Mouse (Mus musculus): ENCODE measurements at regions not wholly inside any gene's neighbourhood (a gene's known extent, or its start where the extent isn't known, plus 50 kb on each side); places are given as distances from the start of the nearest gene placed in this dataset.

DNA sequence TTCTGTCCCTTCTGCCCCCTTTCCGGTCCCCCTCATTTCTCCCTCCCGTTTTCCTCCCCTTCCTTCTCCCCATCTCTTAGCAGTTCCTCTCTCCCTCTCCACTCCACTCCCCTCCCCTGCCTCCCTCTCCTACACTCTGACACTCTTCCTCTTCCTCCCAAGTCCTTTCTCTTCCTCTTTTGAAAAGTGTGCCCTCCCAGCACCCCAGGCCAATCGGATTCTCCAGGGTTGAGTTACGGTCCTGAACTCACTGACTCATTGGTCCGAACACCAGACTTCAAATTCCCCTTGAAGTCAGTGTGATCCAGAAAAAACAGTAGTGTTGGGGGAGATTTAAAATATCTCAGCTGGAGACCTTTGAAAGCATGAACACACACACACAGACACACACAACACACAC is 109.1 kb downstream of the 2410131K14Rik start:
- DNase-seq = no peak

- no peak for DNase-seq
Observed at GRCm38 (mm10) chr5:118354871-118355270, 109.8 kb downstream of the 2410131K14Rik start.

- DNase-seq = no peak
Observed at GRCm38 (mm10) chr5:118355287-118355686, 110.3 kb downstream of the 2410131K14Rik start.

DNA sequence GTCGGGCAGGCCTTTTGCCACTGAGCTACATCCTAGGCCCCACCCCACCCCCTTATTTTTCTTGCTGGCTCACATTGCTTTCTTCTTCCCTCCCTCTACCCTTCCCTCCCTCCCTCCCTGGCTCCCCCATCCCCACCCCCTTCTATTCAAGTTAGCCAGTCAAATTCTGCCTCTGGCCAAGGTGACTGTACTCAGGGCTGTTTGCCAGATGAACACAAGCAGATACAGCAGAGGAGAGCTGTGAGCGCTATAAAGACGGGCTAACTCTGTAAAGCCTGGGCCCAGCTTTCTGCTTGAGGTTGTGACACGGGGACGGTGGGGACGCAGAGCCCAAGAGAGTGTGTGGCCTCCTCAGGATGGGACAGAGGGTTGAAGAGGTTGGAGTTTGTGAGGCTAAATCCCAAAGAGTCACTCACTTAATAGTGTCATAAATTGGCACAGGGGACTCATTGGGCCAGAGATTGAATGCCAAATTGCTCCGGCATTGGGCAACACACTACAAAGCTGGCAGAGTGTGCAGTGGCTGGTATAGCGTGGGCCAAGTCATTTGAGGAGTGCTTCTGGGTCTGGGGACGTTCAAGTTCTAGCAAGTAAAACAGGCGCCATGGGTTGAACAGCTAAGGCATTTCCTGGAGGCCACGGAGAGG is 110.8 kb downstream of the 2410131K14Rik start:
- no peak for DNase-seq

DNA sequence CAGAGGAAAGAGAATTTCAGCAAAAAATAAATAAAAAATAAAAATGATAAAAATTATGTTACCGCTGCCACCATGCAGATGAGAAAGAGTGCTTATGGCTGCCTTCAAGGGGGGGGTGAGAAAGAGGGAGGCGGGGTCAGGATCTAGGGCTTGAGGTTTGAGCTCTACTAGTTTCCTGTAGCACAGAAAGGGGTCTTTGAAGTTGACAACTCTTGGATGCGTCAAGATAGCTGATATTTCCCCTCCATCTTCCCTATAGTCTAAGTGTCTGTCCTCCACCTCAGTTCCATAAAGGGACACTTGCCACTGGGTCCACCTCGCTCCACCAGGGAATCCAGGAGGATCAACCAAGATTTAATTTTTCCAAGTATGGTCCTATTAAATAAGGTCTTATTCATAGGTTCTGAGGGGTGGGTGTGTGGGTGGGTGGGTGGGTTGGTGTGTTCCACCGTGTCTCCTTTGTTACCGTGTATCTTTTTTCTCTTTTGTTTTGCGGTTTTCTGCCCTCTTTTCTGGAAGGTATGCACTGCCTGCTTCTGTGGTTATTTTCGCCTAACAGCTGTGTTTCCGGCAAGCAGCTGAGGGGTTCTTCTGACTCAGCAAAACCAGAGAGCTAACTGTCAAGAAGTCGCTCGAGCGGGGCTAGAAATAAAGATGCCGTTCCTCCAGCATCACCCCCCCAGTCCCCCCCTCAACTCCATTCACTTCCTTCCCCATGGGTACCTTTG is 114.8 kb downstream of the 2410131K14Rik start:
- DNase-seq = no peak

GRCm38 (mm10) chr5:118360374-118361064 is 115.5 kb downstream of the 2410131K14Rik start:
- no peak for DNase-seq

DNA sequence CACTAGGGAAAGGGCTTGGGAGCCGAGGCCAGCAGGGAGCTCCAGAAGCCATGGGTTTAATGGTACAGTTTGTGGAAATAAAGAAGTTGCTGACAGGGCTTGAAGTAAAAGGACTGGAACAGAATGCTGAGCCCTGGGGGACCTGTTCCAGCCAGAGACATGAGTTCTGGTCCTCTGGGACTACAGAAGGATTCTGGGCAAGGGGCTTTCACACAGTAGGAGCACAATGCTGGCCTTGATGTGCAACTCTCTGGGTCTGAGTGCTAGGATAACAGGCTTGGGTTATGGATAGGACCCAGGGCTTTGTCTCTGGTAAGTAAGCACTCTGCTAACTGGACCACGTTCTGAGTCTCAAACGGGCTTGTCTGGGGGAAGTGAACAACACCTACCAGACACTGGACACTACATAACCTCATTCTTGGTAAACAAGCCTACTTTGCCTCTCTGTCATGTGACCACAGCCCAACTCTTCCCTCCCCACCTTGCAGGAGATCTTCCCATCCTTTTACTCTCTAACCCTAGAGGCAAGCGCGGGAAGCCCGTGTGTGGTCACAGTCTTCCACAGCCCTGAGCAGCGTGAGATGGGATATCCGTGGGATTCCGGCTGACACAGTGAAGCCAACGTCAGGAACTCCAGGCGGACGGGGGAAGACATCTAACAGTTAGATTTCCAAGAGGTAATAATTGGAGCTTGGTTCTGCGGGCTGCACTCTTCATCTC is 116.3 kb downstream of the 2410131K14Rik start:
- no peak for DNase-seq

DNA sequence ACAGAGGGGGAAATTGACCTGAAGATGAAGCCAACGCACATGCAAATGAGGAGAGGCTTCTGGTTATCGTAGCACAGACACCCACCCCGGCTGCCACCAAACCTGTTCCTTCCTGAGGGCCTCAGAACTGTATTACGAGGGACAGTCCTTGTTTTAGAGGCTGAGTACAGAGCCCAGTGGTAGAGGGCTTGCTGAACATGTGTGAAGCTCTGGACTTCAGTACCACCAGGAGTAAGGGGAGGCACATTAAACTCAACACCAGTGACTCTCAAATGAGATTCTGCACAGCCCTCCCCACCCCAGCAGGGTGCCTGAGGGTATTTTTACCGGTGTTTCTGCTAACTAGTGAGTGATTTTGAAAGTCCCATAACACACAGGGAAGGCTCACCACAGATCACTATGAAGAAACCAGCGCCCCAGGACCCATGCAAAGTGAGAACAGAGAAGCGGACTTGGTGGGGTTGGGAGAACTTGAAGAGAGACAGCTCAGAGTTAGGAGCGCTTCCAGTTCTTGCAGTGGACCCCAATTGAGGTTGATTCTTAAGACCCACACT is 116.9 kb downstream of the 2410131K14Rik start:
- DNase-seq = no peak

GRCm38 (mm10) chr5:118362738-118363137 is 117.7 kb downstream of the 2410131K14Rik start:
- DNase-seq = no peak

DNA sequence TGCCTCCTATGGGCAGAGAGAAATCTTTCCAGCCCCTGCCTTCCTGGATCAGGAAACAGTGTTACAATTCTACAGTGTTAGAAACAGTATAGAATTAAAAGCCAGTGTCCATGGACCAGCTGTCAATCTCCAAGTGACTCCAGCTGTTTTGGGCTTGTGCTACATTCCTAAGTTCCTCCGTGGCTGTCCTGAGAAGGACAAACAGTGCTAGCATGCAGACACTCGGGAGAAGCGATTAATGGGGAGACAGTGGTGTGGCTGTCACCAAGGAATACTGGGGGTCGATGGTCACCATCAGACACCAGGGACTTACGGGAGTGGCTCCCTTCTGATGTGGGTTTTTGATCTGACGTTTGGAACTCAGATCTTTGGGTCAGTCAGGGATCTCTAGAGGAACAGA is 118.1 kb downstream of the 2410131K14Rik start:
- DNase-seq = no peak

DNA sequence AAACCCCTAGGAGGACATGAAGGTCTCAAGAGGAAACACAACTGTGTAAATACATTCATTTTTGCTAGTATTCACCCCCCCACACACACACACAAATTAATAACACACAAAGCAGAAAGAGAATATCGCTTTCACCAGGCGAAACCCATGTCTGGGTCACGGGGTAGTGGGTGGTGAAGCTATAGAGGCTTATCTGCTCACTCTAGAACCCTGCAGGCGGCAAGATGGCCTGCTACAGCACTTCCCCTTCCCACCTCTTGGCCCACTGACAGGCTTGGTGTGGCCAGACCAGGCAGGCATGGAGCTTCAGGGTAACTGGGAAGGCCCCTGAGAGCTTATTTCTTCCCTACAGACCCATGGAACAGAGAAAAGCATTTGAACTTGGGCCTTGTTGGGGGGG is 119.6 kb downstream of the 2410131K14Rik start:
- DNase-seq = no peak

DNA sequence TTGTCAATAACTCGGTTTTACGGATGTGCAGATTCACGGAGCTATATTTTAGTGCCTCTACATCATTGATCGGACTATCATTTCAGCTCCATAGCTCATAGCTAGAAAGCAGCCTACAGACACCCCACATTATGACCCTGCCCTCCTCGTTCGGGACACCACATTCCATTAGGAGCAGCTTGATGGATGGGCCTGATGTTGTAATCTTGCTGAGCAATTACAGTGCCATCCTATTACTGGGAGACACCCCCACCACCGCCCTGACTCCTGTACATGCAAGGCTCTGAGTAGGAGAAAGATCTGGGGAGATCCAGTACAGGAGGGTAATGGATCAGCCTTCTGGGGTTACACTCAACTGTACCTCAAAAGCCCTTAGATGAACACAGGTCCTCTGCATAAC is 120.2 kb downstream of the 2410131K14Rik start:
- no peak for DNase-seq

DNA sequence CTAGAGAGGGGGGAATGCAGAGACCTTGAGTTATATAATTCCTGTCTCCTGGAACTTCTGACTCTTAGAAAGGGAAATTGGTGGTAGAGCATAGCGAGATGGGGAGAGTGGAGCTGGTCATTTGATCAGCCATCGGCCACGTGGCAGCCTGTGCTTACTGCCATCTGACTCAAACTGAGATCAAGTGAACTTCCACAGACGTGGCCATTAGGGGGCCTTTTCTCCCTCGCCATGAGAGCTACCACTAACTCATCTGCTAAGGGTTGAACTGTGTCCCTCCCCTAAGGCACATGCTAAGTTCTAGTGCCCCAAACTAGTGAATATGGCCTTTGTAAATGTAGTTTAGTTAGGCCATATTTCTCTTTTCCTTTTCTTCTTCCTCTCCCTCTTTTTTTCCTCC is 120.6 kb downstream of the 2410131K14Rik start:
- DNase-seq = no peak

- peak; percentile 40 for DNase-seq
Observed at GRCm38 (mm10) chr5:118367047-118367446, 122.0 kb downstream of the 2410131K14Rik start.

- DNase-seq = peak; percentile 68
Observed at GRCm38 (mm10) chr5:118373581-118373981, 128.6 kb downstream of the 2410131K14Rik start.

DNA sequence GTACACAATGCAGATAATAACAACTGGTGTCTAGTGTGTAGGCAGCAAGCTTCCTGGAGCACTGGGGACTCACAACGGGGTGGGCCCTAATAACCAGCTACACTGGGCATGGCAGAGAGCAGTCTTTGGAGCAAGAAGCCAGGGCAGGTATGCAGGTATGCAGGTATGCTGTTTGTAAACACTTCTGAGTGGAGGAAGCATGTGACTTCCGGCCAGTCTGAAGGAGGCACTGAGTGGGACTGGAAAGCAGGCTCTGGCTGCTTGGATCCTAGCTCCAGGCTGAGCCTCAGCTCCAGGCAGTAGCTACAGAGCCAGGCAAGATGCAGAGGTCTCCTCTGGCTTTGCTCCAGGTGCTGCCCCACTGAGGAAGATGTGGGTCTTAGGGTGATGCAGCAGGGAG is 129.9 kb downstream of the 2410131K14Rik start:
- DNase-seq = no peak

DNA sequence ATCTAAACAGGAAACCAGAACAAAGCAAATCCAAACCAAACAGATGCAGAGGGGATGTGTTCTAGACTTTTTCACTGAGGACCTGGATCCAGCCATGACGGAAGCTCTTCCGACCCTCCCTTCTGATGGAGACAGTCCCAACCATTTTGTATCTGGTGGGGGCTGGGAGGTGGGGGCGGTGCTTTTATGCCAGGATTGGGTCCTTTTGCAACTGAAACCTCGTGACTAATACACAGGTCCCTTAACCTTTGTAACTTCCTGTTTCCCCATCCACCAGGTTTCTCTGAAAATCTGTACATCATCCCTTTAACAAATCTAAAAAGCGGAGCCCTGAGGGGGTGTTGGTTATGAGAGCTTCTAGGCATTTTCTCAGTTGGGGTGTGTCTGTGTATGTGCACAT is 130.9 kb downstream of the 2410131K14Rik start:
- no peak for DNase-seq

DNA sequence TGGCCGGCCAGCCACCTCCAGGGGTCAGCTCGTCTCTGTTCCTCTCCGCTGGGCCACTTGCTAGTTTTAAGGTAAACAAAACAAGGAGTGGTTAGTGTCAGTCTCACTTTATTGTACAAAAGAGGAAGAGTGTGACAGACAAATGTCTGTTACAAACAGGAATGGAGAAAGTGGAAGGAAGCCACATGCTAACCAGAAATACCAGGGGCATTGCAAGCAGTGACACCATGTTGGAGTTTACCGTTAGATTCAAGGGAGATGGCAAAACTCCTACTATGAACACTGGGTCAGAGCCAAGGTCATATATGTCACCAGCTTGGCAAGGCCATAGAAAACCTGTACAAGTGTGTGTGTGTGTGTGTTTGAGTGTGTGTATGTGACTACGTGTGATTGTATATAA is 131.5 kb downstream of the 2410131K14Rik start:
- DNase-seq = no peak

DNA sequence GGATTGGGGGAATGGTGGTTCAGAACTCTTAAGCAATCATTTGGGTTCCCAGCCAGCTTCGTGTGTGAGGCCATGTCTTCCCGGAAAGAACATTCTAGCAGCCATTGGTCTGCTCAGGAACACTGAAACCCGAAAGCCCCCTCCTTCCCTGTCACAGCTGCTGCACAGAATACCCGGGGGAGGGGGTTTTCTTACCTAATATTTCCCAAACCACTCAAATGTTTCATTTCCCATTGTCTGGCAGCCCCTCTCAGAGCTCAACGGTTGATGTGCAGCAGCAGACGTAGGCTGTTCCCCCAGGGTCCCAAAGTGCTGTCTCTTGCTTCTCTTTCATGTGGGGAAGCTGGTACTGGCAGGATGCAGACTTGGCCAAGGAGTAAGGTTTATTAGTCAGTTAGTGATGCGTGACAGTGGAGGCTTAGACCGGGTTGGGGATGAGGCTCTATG is 132.4 kb downstream of the 2410131K14Rik start:
- no peak for DNase-seq

DNA sequence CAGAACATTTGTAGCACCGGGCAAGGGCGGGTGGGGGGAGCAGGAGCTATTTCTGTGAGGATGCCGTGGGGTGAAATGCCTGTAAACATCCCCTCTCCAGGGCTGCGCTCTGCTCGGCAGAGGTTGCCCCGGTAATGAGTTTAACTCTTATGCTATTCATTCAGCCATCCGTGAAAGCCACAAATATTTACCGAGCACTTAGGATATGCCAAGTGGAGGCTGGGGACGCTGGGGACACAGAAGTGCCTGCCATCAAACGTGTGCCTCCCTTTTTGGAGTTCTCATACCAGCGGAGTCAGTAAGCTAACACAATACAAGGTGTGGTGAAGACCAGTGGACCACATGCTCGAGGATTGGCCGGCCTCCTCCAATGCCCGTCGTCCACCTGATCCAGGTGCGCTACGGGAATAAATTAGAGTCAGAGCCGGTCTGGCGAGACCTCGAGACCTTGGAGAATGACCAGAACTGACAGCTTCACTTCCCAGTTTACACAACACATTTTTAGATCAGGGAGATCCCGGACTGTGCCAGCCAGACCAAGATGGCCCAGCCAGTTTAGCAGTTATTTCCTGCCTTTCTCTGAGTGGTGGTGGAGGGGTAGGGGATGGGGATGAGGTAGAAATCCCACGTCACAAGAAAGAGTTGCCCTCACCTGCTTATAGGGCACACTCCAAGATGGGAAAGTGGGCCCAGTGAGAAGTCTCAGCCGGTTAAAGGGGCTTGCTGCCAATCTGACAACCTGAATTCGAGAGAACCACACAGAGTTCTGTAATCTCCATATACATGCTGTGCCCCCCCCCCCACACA is 134.4 kb downstream of the 2410131K14Rik start:
- DNase-seq = no peak

DNA sequence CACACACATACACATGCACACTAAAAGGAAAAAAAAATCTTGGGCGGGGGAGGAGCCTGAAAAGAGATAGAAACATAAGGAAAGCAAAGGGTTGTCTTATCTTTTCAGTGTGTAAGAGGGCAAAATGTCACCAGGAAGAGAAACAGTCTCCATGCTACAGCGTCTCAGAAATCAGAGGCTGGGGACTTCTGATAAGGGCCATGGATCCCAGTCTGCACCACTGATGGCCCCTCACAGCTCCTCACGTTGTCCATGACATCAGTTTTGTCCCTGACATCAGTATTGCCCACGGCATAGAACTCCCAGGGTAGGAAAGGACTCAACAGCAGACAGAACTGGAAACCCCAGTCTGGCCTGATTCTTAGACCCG is 135.0 kb downstream of the 2410131K14Rik start:
- no peak for DNase-seq

Data from right cerebral cortex, postnatal 25 days (tissue).